Comparison of ENCODE assay signal across 18 mouse cellular contexts in the genomic region with DNA sequence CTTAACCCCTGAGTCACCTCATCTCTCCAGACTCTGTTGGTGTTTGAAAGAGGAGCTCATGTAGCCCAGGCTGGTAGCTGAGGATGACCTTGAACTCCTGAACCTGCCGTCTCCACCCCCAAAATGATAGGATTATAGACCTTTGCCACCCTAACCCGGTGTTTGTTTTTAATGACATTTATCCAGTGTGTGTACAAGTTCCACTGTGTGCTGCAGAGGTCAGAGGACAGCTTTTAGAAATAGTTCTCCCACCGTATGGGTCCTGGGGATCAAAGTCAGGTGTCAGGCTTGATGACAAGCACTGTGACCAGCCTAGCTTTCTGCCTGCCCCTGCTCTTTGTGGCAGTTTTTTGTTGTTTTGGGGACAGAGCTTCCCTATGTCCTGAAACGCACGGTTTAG. TPM values are rescaled to one million over a fixed set of nuclear protein-coding genes. Genes with fewer than 3 reads are reported as not detected.
DNase-seq lines count a peak whose midpoint lies in the region; ATAC-seq and TF ChIP-seq lines count a peak whose summit lies in the region.
"Had no signal": no experiment of that assay in that cellular context is flagged by ENCODE, and none has a peak within 500 bp of the region (broad histone marks: within the 10 kb centered on the region; RNA-seq: fewer than 3 reads in every experiment).

No protein-coding gene starts in this region.

- peaks cover 18% of the 10 kb centered on the region for H3K4me1 ChIP-seq in forebrain, embryonic 10.5 days
- H3K4me1 ChIP-seq in forebrain, embryonic 14.5 days (ENCODE audit: control insufficient read depth, insufficient read depth, low read length): peaks cover 2% of the 10 kb centered on the region; the same call in 1 of the 2 replicates
- H3K4me1 ChIP-seq in heart, embryonic 16.5 days (ENCODE audit: control insufficient read depth, insufficient read depth, low read length): peaks cover 13% of the 10 kb centered on the region

- no peaks in the 10 kb centered on the region for H3K27me3 ChIP-seq in forebrain, embryonic 10.5 days (ENCODE audit: poor library complexity, severe bottlenecking)
- H3K27me3 ChIP-seq in forebrain, embryonic 14.5 days (replicated peaks; ENCODE audit: control insufficient read depth, insufficient read depth, low read length): no peaks in the 10 kb centered on the region
- no peaks in the 10 kb centered on the region for H3K27me3 ChIP-seq in heart, embryonic 16.5 days (ENCODE audit: control insufficient read depth, insufficient read depth, low read length)
- H3K27me3 ChIP-seq in myocyte (ENCODE audit: control insufficient read depth, insufficient read depth, insufficient read length): no peaks in the 10 kb centered on the region
- H3K27me3 ChIP-seq: hindbrain, embryonic 13.5 days; megakaryocyte, embryonic 14.5 days; neural tube, embryonic 13.5 days had no signal

- WGBS in forebrain, embryonic 10.5 days: 65% methylated on average over 5 of the region's 5 CpGs
- 65% methylated on average over 5 of the region's 5 CpGs for WGBS in forebrain, embryonic 14.5 days
- WGBS in heart, embryonic 16.5 days: 49% methylated on average over 5 of the region's 5 CpGs

- H3K9me3 ChIP-seq in forebrain, embryonic 10.5 days: no peaks in the 10 kb centered on the region
- H3K9me3 ChIP-seq in forebrain, embryonic 14.5 days (replicated peaks; ENCODE audit: control insufficient read depth, low read length): no peaks in the 10 kb centered on the region
- H3K9me3 ChIP-seq in heart, embryonic 16.5 days (replicated peaks; ENCODE audit: control insufficient read depth, low read length): no peaks in the 10 kb centered on the region
- H3K9me3 ChIP-seq: embryonic facial prominence, embryonic 10.5 days; hindbrain, embryonic 13.5 days; megakaryocyte, embryonic 14.5 days; neural tube, embryonic 13.5 days had no signal

- TF ChIP-seq POLR2A in myocyte (IDR thresholded peaks at IDR 0.05; ENCODE audit: insufficient read length, low read depth): no peak

- peak overlapping the region; percentile 48; the same call in 1 of the 2 replicates for H3K27ac ChIP-seq in forebrain, embryonic 10.5 days
- no peak overlapping the region for H3K27ac ChIP-seq in forebrain, embryonic 14.5 days (ENCODE audit: low read depth, low read length)
- H3K27ac ChIP-seq in heart, embryonic 16.5 days (ENCODE audit: low read length): peak overlapping the region; percentile 63; the same call in 1 of the 2 replicates
- H3K27ac ChIP-seq: hindbrain, embryonic 13.5 days; neural tube, embryonic 13.5 days had no signal

- no peak for DNase-seq in forebrain, embryonic 10.5 days (ENCODE audit: extremely low spot score, low spot score)
- DNase-seq in forebrain, embryonic 14.5 days (ENCODE audit: low spot score): no peak
- no peak for DNase-seq in heart, postnatal 25 days (ENCODE audit: low spot score)
- peak; percentile 25 for DNase-seq in liver
- DNase-seq in thymus, postnatal 10 days (ENCODE audit: low spot score in 2 of 2): no peak
- no peak for DNase-seq in adrenal gland, postnatal 4 days (ENCODE audit: low spot score in 2 of 2)
- DNase-seq: cerebellum, postnatal 36 days; kidney, adult 18-20 months; kidney, postnatal 36 days; left cerebral cortex, postnatal 4 days; thymus, postnatal 25 days had no signal

- no peak overlapping the region for H3K4me2 ChIP-seq in forebrain, embryonic 14.5 days (ENCODE audit: low read length)
- H3K4me2 ChIP-seq in heart, embryonic 16.5 days (ENCODE audit: low read depth, low read length): peak overlapping the region; percentile 64
- peak overlapping the region; percentile 83 for H3K4me2 ChIP-seq in myocyte (ENCODE audit: low read depth)
- H3K4me2 ChIP-seq: hindbrain, embryonic 13.5 days; neural tube, embryonic 13.5 days had no signal

- intact Hi-C loops in heart, postnatal 25 days (cut with DNase I): no loop called here

- no peak for ATAC-seq in forebrain, embryonic 14.5 days
- ATAC-seq in heart, embryonic 16.5 days (replicated peaks; ENCODE audit: extremely low read depth, insufficient read depth, low FRiP score): no peak
- ATAC-seq: activated CD4-positive, CD25-positive, alpha-beta regulatory T cell, adult 4 months had no signal

- peak overlapping the region; percentile 34 for H3ac ChIP-seq in myocyte (ENCODE audit: control insufficient read depth, insufficient read length)

- H3K36me3 ChIP-seq in forebrain, embryonic 10.5 days (replicated peaks): no peaks in the 10 kb centered on the region
- no peaks in the 10 kb centered on the region for H3K36me3 ChIP-seq in forebrain, embryonic 14.5 days (ENCODE audit: control insufficient read depth, insufficient read depth, low read length)
- no peaks in the 10 kb centered on the region for H3K36me3 ChIP-seq in heart, embryonic 16.5 days (ENCODE audit: control insufficient read depth, insufficient read depth)
- H3K36me3 ChIP-seq in myocyte (ENCODE audit: control insufficient read depth, insufficient read depth): no peaks in the 10 kb centered on the region
- H3K36me3 ChIP-seq: embryonic facial prominence, embryonic 10.5 days; hindbrain, embryonic 13.5 days; neural tube, embryonic 13.5 days had no signal

- no peak overlapping the region for H3K4me3 ChIP-seq in forebrain, embryonic 10.5 days
- H3K4me3 ChIP-seq in forebrain, embryonic 14.5 days (ENCODE audit: low read depth, low read length): no peak overlapping the region
- H3K4me3 ChIP-seq in heart, embryonic 16.5 days (ENCODE audit: low read length): no peak overlapping the region
- H3K4me3 ChIP-seq in myocyte: no peak overlapping the region
- H3K4me3 ChIP-seq: embryonic facial prominence, embryonic 10.5 days; hindbrain, embryonic 13.5 days; neural tube, embryonic 13.5 days had no signal

- H3K9ac ChIP-seq in forebrain, embryonic 14.5 days (ENCODE audit: low read length): no peak overlapping the region
- peak overlapping the region; percentile 76 for H3K9ac ChIP-seq in heart, embryonic 16.5 days (ENCODE audit: low read length)
- H3K9ac ChIP-seq: hindbrain, embryonic 13.5 days; neural tube, embryonic 13.5 days had no signal

- no peaks in the 10 kb centered on the region for H3K79me2 ChIP-seq in myocyte (ENCODE audit: control insufficient read depth, insufficient read depth)

TF ChIP-seq in myocyte, 11 proteins besides CTCF, POLR2A, EP300 and RAD21:
- TF ChIP-seq POLR2AphosphoS2 (IDR thresholded peaks at IDR 0.05; ENCODE audit: insufficient read length, low read depth) (no peak), MAX (IDR thresholded peaks at IDR 0.05; ENCODE audit: low read depth) (no peak), TCF3 (IDR thresholded peaks at IDR 0.05; ENCODE audit: insufficient read length, low read depth) (no peak), MYOG (IDR thresholded peaks at IDR 0.05; ENCODE audit: control insufficient read depth in 1 of 3, insufficient read depth in 1 of 3, insufficient read length in 2 of 3, low read depth in 2 of 3) (no peak), E2F4 (IDR thresholded peaks at IDR 0.05; ENCODE audit: insufficient read depth) (no peak)

RNA-seq across cellular contexts. Expression of gene Atxn2, which starts 11.2 kb away (rescaled TPM):
- polyA plus RNA-seq in forebrain, embryonic 10.5 days (2016; fragmentation: Nextera tagmentation; extraction: Ambion mirVana): 41.0 and 41.1 TPM in 2 replicates
- polyA plus RNA-seq in forebrain, embryonic 14.5 days (2014; fragmentation: Nextera tagmentation; extraction: Ambion mirVana): 43.5 and 49.5 TPM in 2 replicates
- 36.0 and 38.4 TPM in 2 replicates for polyA plus RNA-seq in heart, embryonic 16.5 days (2015; fragmentation: Nextera tagmentation; extraction: Ambion mirVana)
- total RNA-seq in heart, postnatal 25 days (2021): 100 to 1,000 TPM; 148 to 159 TPM
- polyA plus RNA-seq in myocyte (2012; fragmentation: generic; extraction: Trizol): 95.3 TPM
- 100 to 1,000 TPM; 191 to 216 TPM for total RNA-seq in adrenal gland, postnatal 4 days (2021)

RNA-seq across cellular contexts. Expression of gene Brap, which starts 39.5 kb away (rescaled TPM):
- polyA plus RNA-seq in forebrain, embryonic 10.5 days (2016; fragmentation: Nextera tagmentation; extraction: Ambion mirVana): 33.9 and 39.7 TPM in 2 replicates
- polyA plus RNA-seq in forebrain, embryonic 14.5 days (2014; fragmentation: Nextera tagmentation; extraction: Ambion mirVana): 36.8 and 43.5 TPM in 2 replicates
- 29.0 and 30.0 TPM in 2 replicates for polyA plus RNA-seq in heart, embryonic 16.5 days (2015; fragmentation: Nextera tagmentation; extraction: Ambion mirVana)
- total RNA-seq in heart, postnatal 25 days (2021): 10 to 100 TPM; 26.7 to 27.0 TPM
- 40.9 TPM for polyA plus RNA-seq in myocyte (2012; fragmentation: generic; extraction: Trizol)
- total RNA-seq in adrenal gland, postnatal 4 days (2021): 10 to 100 TPM; 52.8 to 54.4 TPM

RNA-seq across cellular contexts. Expression of gene Acad10, which starts 39.6 kb away (rescaled TPM):
- polyA plus RNA-seq in forebrain, embryonic 10.5 days (2016; fragmentation: Nextera tagmentation; extraction: Ambion mirVana): 2.0 TPM in 2 replicates
- 0.84 and 1.1 TPM in 2 replicates for polyA plus RNA-seq in forebrain, embryonic 14.5 days (2014; fragmentation: Nextera tagmentation; extraction: Ambion mirVana)
- 2.2 and 2.6 TPM in 2 replicates for polyA plus RNA-seq in heart, embryonic 16.5 days (2015; fragmentation: Nextera tagmentation; extraction: Ambion mirVana)
- 10 to 100 TPM; 18.6 to 21.7 TPM for total RNA-seq in heart, postnatal 25 days (2021)
- polyA plus RNA-seq in myocyte (2012; fragmentation: generic; extraction: Trizol): 4.7 TPM
- 10 to 100 TPM; 19.8 to 22.4 TPM for total RNA-seq in adrenal gland, postnatal 4 days (2021)
